Mouse (Mus musculus): Measurements from ENCODE around the gene Scamp2. TPM values are rescaled to one million over a fixed set of nuclear protein-coding genes. Genes with fewer than 3 reads are reported as not detected.

Gene Scamp2
- polyA plus RNA-seq, 1 experiment from 2014 or later: 92.3 TPM

DNA sequence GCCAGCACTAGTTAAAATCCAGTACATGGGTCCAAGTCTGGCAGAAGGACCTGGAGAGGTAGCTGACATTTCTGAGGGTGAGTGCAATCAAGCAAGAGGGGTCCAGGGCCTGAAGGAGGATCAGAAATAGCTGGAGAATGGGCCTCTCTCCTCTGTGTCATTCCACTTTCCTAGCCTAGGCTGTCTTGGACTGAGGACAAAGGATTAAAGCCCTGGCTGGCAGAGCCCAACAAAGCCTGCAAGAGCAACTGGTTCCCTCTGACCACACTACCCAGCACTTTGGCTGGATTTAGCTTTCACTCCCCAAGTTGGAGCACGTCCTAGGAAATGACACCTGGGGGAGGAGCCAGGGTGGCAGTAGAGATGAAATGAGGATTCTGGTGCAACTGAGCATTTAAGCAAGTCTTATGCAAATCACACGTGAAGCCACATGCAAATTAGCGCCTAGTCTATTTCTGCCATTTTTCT, 49.6 kb downstream of the Scamp2 start:
- H3K27me3 ChIP-seq (replicated peaks; ENCODE audit: control insufficient read depth, insufficient read depth, low read length): peaks cover 15% of the 10 kb centered on the region
- ATAC-seq: no peak
- no peak overlapping the region for H3K9ac ChIP-seq (ENCODE audit: low read depth, low read length)
- no peak overlapping the region for H3K4me2 ChIP-seq (replicated peaks; ENCODE audit: low read depth)
- WGBS: 52% methylated on average over 3 of the region's 3 CpGs
- H3K36me3 ChIP-seq (ENCODE audit: control insufficient read depth, insufficient read depth): no peaks in the 10 kb centered on the region
- no peak overlapping the region for H3K4me3 ChIP-seq (ENCODE audit: low read depth, low read length)
- H3K4me1 ChIP-seq (replicated peaks; ENCODE audit: control insufficient read depth, insufficient read depth, low read length): no peaks in the 10 kb centered on the region
- H3K27ac ChIP-seq (ENCODE audit: low read depth, low read length): no peak overlapping the region
- no peaks in the 10 kb centered on the region for H3K9me3 ChIP-seq (ENCODE audit: control insufficient read depth)
- TF ChIP-seq CTCF (IDR thresholded peaks at IDR 0.05; ENCODE audit: low read depth): no peak

DNA sequence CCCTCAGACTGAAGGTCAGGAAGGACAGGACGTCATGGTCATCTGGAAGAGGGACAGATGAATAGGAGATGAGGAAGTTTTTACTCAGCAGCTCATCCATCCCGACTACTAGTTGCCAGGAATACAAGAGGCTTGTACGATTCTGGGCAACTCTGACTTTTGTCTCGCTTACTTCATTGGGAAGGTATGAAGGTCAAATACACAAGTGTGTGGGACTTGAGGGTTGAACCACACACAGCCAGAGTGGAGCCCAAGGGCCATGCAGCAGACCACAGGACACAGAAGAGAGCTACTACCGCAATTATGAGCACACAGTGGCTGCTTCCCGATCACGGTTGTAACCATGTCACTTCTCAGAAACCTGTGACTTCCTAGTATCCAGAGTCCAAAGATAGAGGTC, 51.8 kb downstream of the Scamp2 start:
- H3K9ac ChIP-seq (ENCODE audit: low read depth, low read length): no peak overlapping the region
- no peak overlapping the region for H3K4me3 ChIP-seq (ENCODE audit: low read depth, low read length)
- no peak for TF ChIP-seq CTCF (IDR thresholded peaks at IDR 0.05; ENCODE audit: low read depth)
- 74% methylated on average over 7 of the region's 7 CpGs for WGBS
- H3K9me3 ChIP-seq (ENCODE audit: control insufficient read depth): no peaks in the 10 kb centered on the region
- H3K27me3 ChIP-seq (replicated peaks; ENCODE audit: control insufficient read depth, insufficient read depth, low read length): no peaks in the 10 kb centered on the region; the same call in 1 of the 2 replicates
- H3K36me3 ChIP-seq (ENCODE audit: control insufficient read depth, insufficient read depth): no peaks in the 10 kb centered on the region
- H3K4me2 ChIP-seq (replicated peaks; ENCODE audit: low read depth): no peak overlapping the region
- no peak for ATAC-seq
- H3K4me1 ChIP-seq (replicated peaks; ENCODE audit: control insufficient read depth, insufficient read depth, low read length): no peaks in the 10 kb centered on the region
- H3K27ac ChIP-seq (ENCODE audit: low read depth, low read length): no peak overlapping the region

DNA sequence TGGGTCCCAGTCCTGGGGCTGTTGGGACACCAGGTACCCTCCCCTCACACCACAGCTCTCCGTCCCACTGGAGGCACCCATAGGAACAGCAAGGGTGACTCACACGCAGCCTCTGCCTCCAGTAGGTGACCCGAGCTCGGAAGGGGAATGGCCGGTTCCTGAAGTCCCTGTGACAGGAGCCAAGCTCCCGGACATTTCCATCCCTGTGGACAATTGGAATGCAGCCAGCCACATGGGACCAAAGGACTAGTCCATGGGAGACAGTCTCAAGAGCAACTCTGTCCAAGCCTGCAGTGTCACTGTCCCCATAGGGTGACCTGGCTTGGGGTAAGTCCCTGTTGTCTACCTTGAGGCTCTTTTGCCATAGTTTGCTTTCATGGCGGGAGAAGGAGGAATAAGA, 53.2 kb downstream of the Scamp2 start:
- no peak overlapping the region for H3K4me3 ChIP-seq (ENCODE audit: low read depth, low read length)
- no peaks in the 10 kb centered on the region for H3K27me3 ChIP-seq (replicated peaks; ENCODE audit: control insufficient read depth, insufficient read depth, low read length)
- H3K4me2 ChIP-seq (replicated peaks; ENCODE audit: low read depth): no peak overlapping the region
- TF ChIP-seq CTCF (IDR thresholded peaks at IDR 0.05; ENCODE audit: low read depth): no peak
- H3K9me3 ChIP-seq (ENCODE audit: control insufficient read depth): no peaks in the 10 kb centered on the region
- ATAC-seq: no peak
- no peak overlapping the region for H3K27ac ChIP-seq (ENCODE audit: low read depth, low read length)
- no peaks in the 10 kb centered on the region for H3K4me1 ChIP-seq (replicated peaks; ENCODE audit: control insufficient read depth, insufficient read depth, low read length)
- no peak overlapping the region for H3K9ac ChIP-seq (ENCODE audit: low read depth, low read length)
- H3K36me3 ChIP-seq (ENCODE audit: control insufficient read depth, insufficient read depth): no peaks in the 10 kb centered on the region
- 75% methylated on average over 7 of the region's 7 CpGs for WGBS

DNA sequence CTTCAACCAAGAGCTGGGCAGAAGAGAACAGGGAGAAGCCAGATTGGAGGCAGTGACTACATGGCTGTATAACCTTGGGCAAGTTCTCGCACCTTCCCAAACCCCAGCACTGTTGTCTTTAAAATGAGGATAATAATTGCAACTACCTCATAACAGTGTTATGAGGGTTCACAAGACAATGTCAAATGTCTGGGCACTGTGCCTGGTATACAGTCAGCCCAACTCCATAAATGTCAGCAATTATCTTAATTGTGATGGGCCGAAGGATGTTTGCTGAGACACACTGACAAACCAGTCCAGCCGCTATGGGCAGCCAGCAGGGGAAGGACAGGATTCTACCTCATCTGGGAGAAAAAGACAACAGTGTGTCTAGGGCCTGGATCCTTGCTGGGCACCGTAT, 54.0 kb downstream of the Scamp2 start:
- no peak overlapping the region for H3K27ac ChIP-seq (ENCODE audit: low read depth, low read length)
- no peaks in the 10 kb centered on the region for H3K4me1 ChIP-seq (replicated peaks; ENCODE audit: control insufficient read depth, insufficient read depth, low read length)
- H3K36me3 ChIP-seq (ENCODE audit: control insufficient read depth, insufficient read depth): no peaks in the 10 kb centered on the region
- no peak overlapping the region for H3K4me2 ChIP-seq (replicated peaks; ENCODE audit: low read depth)
- no peak for ATAC-seq
- TF ChIP-seq CTCF (IDR thresholded peaks at IDR 0.05; ENCODE audit: low read depth): no peak
- no peak overlapping the region for H3K4me3 ChIP-seq (ENCODE audit: low read depth, low read length)
- no peaks in the 10 kb centered on the region for H3K9me3 ChIP-seq (ENCODE audit: control insufficient read depth)
- H3K27me3 ChIP-seq (replicated peaks; ENCODE audit: control insufficient read depth, insufficient read depth, low read length): no peaks in the 10 kb centered on the region
- H3K9ac ChIP-seq (ENCODE audit: low read depth, low read length): no peak overlapping the region
- WGBS: 62% methylated on average over 4 of the region's 4 CpGs

DNA sequence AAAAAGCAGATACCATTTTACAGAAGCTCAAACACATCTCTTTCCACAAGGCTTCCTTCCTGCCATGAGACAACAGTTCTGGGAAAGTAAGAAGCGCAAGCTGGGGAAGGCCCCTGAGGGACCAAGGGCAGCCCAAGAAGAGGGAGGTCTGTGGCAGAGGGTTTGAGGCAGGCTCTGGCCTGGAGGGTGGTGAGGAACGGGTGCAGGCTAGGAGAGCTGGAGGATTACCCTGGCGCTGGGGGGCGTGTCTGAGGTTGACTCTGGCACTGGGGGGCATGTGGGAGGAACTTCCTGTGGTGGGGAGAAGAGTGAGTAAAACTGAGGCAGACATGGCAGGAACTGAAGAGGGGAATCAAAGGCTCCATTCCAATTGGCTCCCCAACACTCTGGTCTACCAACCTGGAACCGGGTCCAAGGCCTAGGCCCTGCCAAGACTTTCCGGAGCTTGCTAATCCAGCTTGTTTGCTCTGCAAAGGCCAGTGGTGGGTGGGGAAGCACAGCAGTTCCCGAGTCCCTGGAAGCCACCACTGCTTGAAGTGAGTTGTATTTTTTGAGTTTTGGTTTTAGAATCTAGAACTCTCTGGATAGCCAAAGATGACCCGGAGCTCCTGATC, 56.9 kb downstream of the Scamp2 start:
- no peaks in the 10 kb centered on the region for H3K27me3 ChIP-seq (replicated peaks; ENCODE audit: control insufficient read depth, insufficient read depth, low read length)
- H3K4me3 ChIP-seq (ENCODE audit: low read depth, low read length): no peak overlapping the region
- no peaks in the 10 kb centered on the region for H3K4me1 ChIP-seq (replicated peaks; ENCODE audit: control insufficient read depth, insufficient read depth, low read length)
- 66% methylated on average over 8 of the region's 8 CpGs for WGBS
- TF ChIP-seq CTCF (IDR thresholded peaks at IDR 0.05; ENCODE audit: low read depth): no peak
- no peak overlapping the region for H3K9ac ChIP-seq (ENCODE audit: low read depth, low read length)
- no peak for ATAC-seq
- no peaks in the 10 kb centered on the region for H3K36me3 ChIP-seq (ENCODE audit: control insufficient read depth, insufficient read depth)
- H3K27ac ChIP-seq (ENCODE audit: low read depth, low read length): no peak overlapping the region
- H3K9me3 ChIP-seq (ENCODE audit: control insufficient read depth): no peaks in the 10 kb centered on the region
- H3K4me2 ChIP-seq (replicated peaks; ENCODE audit: low read depth): no peak overlapping the region

DNA sequence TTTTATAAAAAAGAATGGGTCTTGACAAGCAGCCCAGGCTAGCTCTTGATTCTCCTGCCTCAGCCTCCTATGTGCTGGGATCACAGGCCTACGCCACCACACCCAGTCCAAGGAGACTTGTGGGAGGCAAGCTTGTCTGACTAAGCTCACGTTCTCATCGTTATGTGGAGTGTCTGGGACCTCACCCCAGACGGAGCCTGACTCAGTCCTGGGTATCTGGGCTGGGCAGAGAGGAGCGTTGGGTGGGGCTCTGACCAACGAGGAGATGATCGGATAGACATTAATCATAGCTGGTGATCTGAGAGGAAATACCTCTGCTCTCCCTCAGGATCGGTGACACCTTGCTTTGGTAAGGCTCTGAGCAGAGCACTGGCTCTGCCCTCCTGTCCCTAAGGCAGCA, 58.1 kb downstream of the Scamp2 start:
- no peak overlapping the region for H3K4me2 ChIP-seq (replicated peaks; ENCODE audit: low read depth)
- H3K9ac ChIP-seq (ENCODE audit: low read depth, low read length): no peak overlapping the region
- no peaks in the 10 kb centered on the region for H3K9me3 ChIP-seq (ENCODE audit: control insufficient read depth)
- no peaks in the 10 kb centered on the region for H3K4me1 ChIP-seq (replicated peaks; ENCODE audit: control insufficient read depth, insufficient read depth, low read length)
- no peak for ATAC-seq
- 46% methylated on average over 8 of the region's 8 CpGs for WGBS
- no peak for TF ChIP-seq CTCF (IDR thresholded peaks at IDR 0.05; ENCODE audit: low read depth)
- H3K27ac ChIP-seq (ENCODE audit: low read depth, low read length): no peak overlapping the region
- no peaks in the 10 kb centered on the region for H3K27me3 ChIP-seq (replicated peaks; ENCODE audit: control insufficient read depth, insufficient read depth, low read length)
- no peak overlapping the region for H3K4me3 ChIP-seq (ENCODE audit: low read depth, low read length)
- no peaks in the 10 kb centered on the region for H3K36me3 ChIP-seq (ENCODE audit: control insufficient read depth, insufficient read depth)

DNA sequence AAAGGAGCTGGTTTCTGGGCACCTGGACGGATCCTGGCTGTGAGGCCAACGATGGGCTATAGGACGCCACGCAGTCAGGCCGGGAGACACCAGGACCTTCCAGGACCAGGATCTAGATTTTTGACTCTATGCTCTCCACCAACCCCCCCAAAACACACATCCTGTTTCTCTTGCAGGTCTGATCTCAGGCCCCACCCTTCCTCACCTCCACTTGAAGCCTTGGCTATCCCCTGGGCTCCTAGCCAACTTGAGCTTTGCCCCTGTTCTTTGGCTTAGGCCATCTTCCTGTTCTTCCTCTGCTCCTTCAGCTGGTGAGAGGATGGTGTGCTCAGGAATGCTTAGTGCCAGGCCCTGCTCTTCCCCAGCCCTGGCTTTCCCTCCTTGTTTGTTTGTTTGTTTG, 59.9 kb downstream of the Scamp2 start, which contains the start of gene Lman1l:
TSS of gene Lman1l (minus strand) at position 101 of the 400 bp plus-strand sequence.
- H3K4me1 ChIP-seq (replicated peaks; ENCODE audit: control insufficient read depth, insufficient read depth, low read length): no peaks in the 10 kb centered on the region
- 91% methylated on average over 5 of the region's 5 CpGs for WGBS
- TF ChIP-seq CTCF (IDR thresholded peaks at IDR 0.05; ENCODE audit: low read depth): no peak
- ATAC-seq: no peak
- no peaks in the 10 kb centered on the region for H3K27me3 ChIP-seq (replicated peaks; ENCODE audit: control insufficient read depth, insufficient read depth, low read length)
- no peak within 1 kb of the TSS for H3K27ac ChIP-seq (ENCODE audit: low read depth, low read length)
- H3K9me3 ChIP-seq (ENCODE audit: control insufficient read depth): no peaks in the 10 kb centered on the region
- peaks cover 12% of the 10 kb centered on the region; the same call in 1 of the 2 replicates for H3K36me3 ChIP-seq (ENCODE audit: control insufficient read depth, insufficient read depth)
- no peak within 1 kb of the TSS for H3K4me2 ChIP-seq (replicated peaks; ENCODE audit: low read depth)
- H3K4me3 ChIP-seq (ENCODE audit: low read depth, low read length): no peak within 1 kb of the TSS
- no peak within 1 kb of the TSS for H3K9ac ChIP-seq (ENCODE audit: low read depth, low read length)

All from intestine, postnatal 0 days (tissue).